Mouse (Mus musculus) liver, adult 2 months (tissue): Measurements from ENCODE around the gene Sulf2.
"Not testable (repeated sequence)": the region's sequence is repeated elsewhere in the genome, so short reads cannot be mapped to it uniquely, and the experiment has no call there.

ENCODE experiments used
- CTCF ChIP-seq: fragments of 200-500 bp; IDR thresholded peaks from 2 replicates; pipeline ENCODE4 v1.5.1; 2011; ENCODE audit warnings: low read depth, low read length, control low read depth
- POLR2A ChIP-seq: fragments of 200-500 bp; IDR thresholded peaks from 2 replicates; pipeline ENCODE4 v1.6.1; 2011; ENCODE audit warnings: low read length, control low read depth; ENCODE audit not compliant: insufficient read depth; ENCODE audit errors: extremely low read depth

GRCm38 (mm10) chr2:166084964-166085363, 70.5 kb downstream of the Sulf2 start:
- TF ChIP-seq CTCF, result peak; percentile 68
- not testable (repeated sequence) for TF ChIP-seq POLR2A
